Mouse (Mus musculus) limb, embryonic 11.5 days (tissue): Measurements from ENCODE around the gene Nwd2. TPM values are rescaled to one million over a fixed set of nuclear protein-coding genes. Genes with fewer than 3 reads are reported as not detected.

ENCODE experiments used
- ATAC-seq: fragments of 200-750 bp; cut with Nextera tagmentation; 2 replicates; pipeline ENCODE4 v1.8.0; 2017; ENCODE audit warnings: low read depth; ENCODE audit not compliant: insufficient number of reproducible peaks, low FRiP score, low TSS enrichment
- DNase-seq: peaks from one replicate; pipeline ENCODE4 v3.0.0-alpha.2; 2015; ENCODE audit warnings: low spot score
- H3K27ac ChIP-seq: fragments of 300-500 bp; sonication (generic); replicated peaks from 2 replicates; pipeline ENCODE4 v1.5.1; 2014; ENCODE audit warnings: low read depth, mild to moderate bottlenecking, low read length
- H3K27me3 ChIP-seq: fragments of 300-500 bp; sonication (generic); 2 replicates; pipeline ENCODE4 v1.6.1; 2014; ENCODE audit warnings: mild to moderate bottlenecking, low read length, mixed read lengths; ENCODE audit not compliant: control insufficient read depth, insufficient read depth
- H3K36me3 ChIP-seq: fragments of 300-500 bp; sonication (generic); 2 replicates; pipeline ENCODE4 v1.6.1; 2014; ENCODE audit warnings: mild to moderate bottlenecking, low read length, moderate library complexity, mixed read lengths; ENCODE audit not compliant: control insufficient read depth, insufficient read depth
- H3K4me1 ChIP-seq: fragments of 300-500 bp; sonication (generic); 2 replicates; pipeline ENCODE4 v1.6.1; 2014; ENCODE audit warnings: low read length, mixed read lengths; ENCODE audit not compliant: control insufficient read depth, insufficient read depth
- H3K4me2 ChIP-seq: fragments of 300-500 bp; sonication (generic); 2 replicates; pipeline ENCODE4 v1.6.1; 2014; ENCODE audit warnings: low read depth, mild to moderate bottlenecking, moderate library complexity; ENCODE audit not compliant: severe bottlenecking
- H3K4me3 ChIP-seq: fragments of 300-500 bp; sonication (generic); 2 replicates; pipeline ENCODE4 v1.5.1; 2014; ENCODE audit warnings: low read depth, low read length
- H3K9ac ChIP-seq: fragments of 300-500 bp; sonication (generic); 2 replicates; pipeline ENCODE4 v1.6.1; 2014; ENCODE audit warnings: mild to moderate bottlenecking, low read length
- H3K9me3 ChIP-seq: fragments of 300-500 bp; sonication (generic); 2 replicates; pipeline ENCODE4 v1.6.1; 2016; ENCODE audit warnings: low read length; ENCODE audit not compliant: control insufficient read depth
- WGBS: fragments of 180-500 bp; shearing (Covaris S2); extraction: QIAGEN DNeasy Blood & Tissue Kit; methylation state at CpG from one replicate; pipeline ENCODE4 v1.1.7; 2014; 5-methylcytosine and 5-hydroxymethylcytosine counted together
- polyA plus RNA-seq: library from polyadenylated mRNA; unstranded; fragments of >200 nt; fragmentation: Nextera tagmentation; extraction: Ambion mirVana; gene quantifications from 2 replicates; pipeline ENCODE4 v1.2.1, GENCODE M21; 2014

Nwd2 gene
- polyA plus RNA-seq, 1 experiment from 2014 or later, result 0.15 TPM

GRCm38 (mm10) chr5:63767464-63767863 lies 118.6 kb downstream of the Nwd2 start:
- Histone ChIP-seq H3K27ac (no peak overlapping the region), H3K9me3 (no peaks in the 10 kb centered on the region), H3K27me3 (no peaks in the 10 kb centered on the region), H3K36me3 (no peaks in the 10 kb centered on the region), H3K4me3 (no peak overlapping the region), H3K4me2 (no peak overlapping the region), H3K4me1 (no peaks in the 10 kb centered on the region), H3K9ac (no peak overlapping the region)
- 78% methylated on average over 8 of the region's 8 CpGs for WGBS
- DNase-seq, result no peak
- ATAC-seq, result no peak

GRCm38 (mm10) chr5:63768220-63768619 lies 119.3 kb downstream of the Nwd2 start:
- no peak overlapping the region for H3K27ac ChIP-seq

GRCm38 (mm10) chr5:63772971-63773370 lies 124.1 kb downstream of the Nwd2 start:
- ATAC-seq (no peak), DNase-seq (no peak)
- no peaks in the 10 kb centered on the region for H3K27me3 ChIP-seq
- H3K36me3 ChIP-seq, result no peaks in the 10 kb centered on the region
- H3K4me2 ChIP-seq, result no peak overlapping the region
- no peak overlapping the region for H3K9ac ChIP-seq
- H3K4me3 ChIP-seq, result no peak overlapping the region
- no peaks in the 10 kb centered on the region for H3K9me3 ChIP-seq
- H3K4me1 ChIP-seq, result no peaks in the 10 kb centered on the region
- 84% methylated on average over 2 of the region's 2 CpGs for WGBS
- no peak overlapping the region for H3K27ac ChIP-seq

More at GRCm38 (mm10) chr5:63768220-63768619, 119.3 kb downstream of the Nwd2 start:
- H3K4me2 ChIP-seq, result no peak overlapping the region
- ATAC-seq, result no peak
- no peaks in the 10 kb centered on the region for H3K27me3 ChIP-seq
- no peaks in the 10 kb centered on the region for H3K4me1 ChIP-seq
- DNase-seq, result no peak
- WGBS, result 82% methylated on average over 4 of the region's 4 CpGs
- no peak overlapping the region for H3K9ac ChIP-seq
- H3K4me3 ChIP-seq, result no peak overlapping the region
- H3K9me3 ChIP-seq, result no peaks in the 10 kb centered on the region
- no peaks in the 10 kb centered on the region for H3K36me3 ChIP-seq

GRCm38 (mm10) chr5:63773603-63774002 lies 124.7 kb downstream of the Nwd2 start:
- ATAC-seq (no peak), DNase-seq (no peak)
- H3K4me2 ChIP-seq, result no peak overlapping the region
- H3K4me3 ChIP-seq, result no peak overlapping the region
- H3K27ac ChIP-seq, result no peak overlapping the region
- WGBS, result 72% methylated on average over 1 of the region's 1 CpGs
- no peak overlapping the region for H3K9ac ChIP-seq
- no peaks in the 10 kb centered on the region for H3K4me1 ChIP-seq
- H3K27me3 ChIP-seq, result no peaks in the 10 kb centered on the region
- no peaks in the 10 kb centered on the region for H3K36me3 ChIP-seq
- H3K9me3 ChIP-seq, result no peaks in the 10 kb centered on the region

- no peak overlapping the region for H3K4me2 ChIP-seq
- no peak overlapping the region for H3K9ac ChIP-seq
- no peaks in the 10 kb centered on the region for H3K36me3 ChIP-seq
- H3K27ac ChIP-seq, result no peak overlapping the region
- WGBS, result 91% methylated on average over 10 of the region's 10 CpGs
- no peaks in the 10 kb centered on the region for H3K9me3 ChIP-seq
- no peaks in the 10 kb centered on the region for H3K27me3 ChIP-seq
- H3K4me1 ChIP-seq, result no peaks in the 10 kb centered on the region
- no peak for ATAC-seq
- DNase-seq, result no peak
- H3K4me3 ChIP-seq, result no peak overlapping the region
Measured at GRCm38 (mm10) chr5:63788156-63788826, 139.4 kb downstream of the Nwd2 start.

- ATAC-seq, result peak; percentile 86
- H3K4me2 ChIP-seq, result peak within 1 kb of the TSS; percentile 92
- no peaks in the 10 kb centered on the region for H3K4me1 ChIP-seq
- H3K27ac ChIP-seq, result no peak within 1 kb of the TSS
- H3K36me3 ChIP-seq, result no peaks in the 10 kb centered on the region
- no peaks in the 10 kb centered on the region for H3K9me3 ChIP-seq
- 3% methylated on average over 41 of the region's 42 CpGs for WGBS
- peak within 1 kb of the TSS; percentile 64 for H3K9ac ChIP-seq
- DNase-seq, result peak; percentile 80
- no peaks in the 10 kb centered on the region; the same call in 1 of the 2 replicates for H3K27me3 ChIP-seq
- H3K4me3 ChIP-seq, result peak within 1 kb of the TSS; percentile 39
Measured at GRCm38 (mm10) chr5:63811819-63812508, 163.1 kb downstream of the Nwd2 start, which contains the start of gene 0610040J01Rik. Gene 0610040J01Rik, plus strand, starts transcription at chr5:63812363.

- H3K9me3 ChIP-seq, result no peaks in the 10 kb centered on the region
- peak overlapping the region; percentile 92 for H3K4me2 ChIP-seq
- H3K4me1 ChIP-seq, result no peaks in the 10 kb centered on the region
- no peak for ATAC-seq
- H3K9ac ChIP-seq, result peak overlapping the region; percentile 64
- no peak for DNase-seq
- peak overlapping the region; percentile 39 for H3K4me3 ChIP-seq
- WGBS, result 2% methylated on average over 26 of the region's 26 CpGs
- H3K27me3 ChIP-seq, result no peaks in the 10 kb centered on the region; the same call in 1 of the 2 replicates
- H3K27ac ChIP-seq, result no peak overlapping the region
- no peaks in the 10 kb centered on the region for H3K36me3 ChIP-seq
Measured at GRCm38 (mm10) chr5:63812509-63812865, 163.6 kb downstream of the Nwd2 start.

- H3K4me3 ChIP-seq, result no peak overlapping the region
- no peak for ATAC-seq
- H3K4me1 ChIP-seq, result no peaks in the 10 kb centered on the region
- no peaks in the 10 kb centered on the region for H3K36me3 ChIP-seq
- WGBS, result 82% methylated on average over 7 of the region's 7 CpGs
- no peaks in the 10 kb centered on the region for H3K9me3 ChIP-seq
- no peak for DNase-seq
- H3K9ac ChIP-seq, result no peak overlapping the region
- no peak overlapping the region for H3K27ac ChIP-seq
- H3K4me2 ChIP-seq, result no peak overlapping the region
- H3K27me3 ChIP-seq, result no peaks in the 10 kb centered on the region; the same call in 1 of the 2 replicates
Measured at GRCm38 (mm10) chr5:63816643-63817042, 167.7 kb downstream of the Nwd2 start.
